Mouse (Mus musculus) skeletal muscle tissue, adult 2 months (tissue): ENCODE data around the gene Mga.

Experiments used
- DNase-seq: peaks from one replicate; pipeline ENCODE4 v3.0.0-alpha.2; 2012; ENCODE audit warnings: low read depth, low spot score

The Mga gene

DNA sequence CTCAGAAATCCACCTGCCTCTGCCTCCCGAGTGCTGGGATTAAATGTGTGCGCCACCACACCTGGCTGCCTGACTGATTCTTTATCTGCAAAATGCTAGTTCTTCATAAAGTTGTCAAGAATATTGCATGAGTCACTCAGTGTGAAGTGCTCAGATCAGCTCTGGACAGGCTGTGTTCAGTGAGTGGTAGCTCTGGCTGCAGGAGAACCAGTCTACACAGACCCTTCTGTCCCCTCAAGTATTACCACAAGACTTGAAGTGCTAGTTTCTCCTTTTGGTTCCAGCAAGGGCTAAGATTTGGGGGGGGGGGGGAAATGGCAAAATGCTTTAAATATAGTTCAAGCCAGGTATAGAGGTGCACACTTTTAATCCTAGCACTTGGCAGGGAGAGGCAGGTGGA, 90.4 kb downstream of the Mga start:
- no peak for DNase-seq

DNA sequence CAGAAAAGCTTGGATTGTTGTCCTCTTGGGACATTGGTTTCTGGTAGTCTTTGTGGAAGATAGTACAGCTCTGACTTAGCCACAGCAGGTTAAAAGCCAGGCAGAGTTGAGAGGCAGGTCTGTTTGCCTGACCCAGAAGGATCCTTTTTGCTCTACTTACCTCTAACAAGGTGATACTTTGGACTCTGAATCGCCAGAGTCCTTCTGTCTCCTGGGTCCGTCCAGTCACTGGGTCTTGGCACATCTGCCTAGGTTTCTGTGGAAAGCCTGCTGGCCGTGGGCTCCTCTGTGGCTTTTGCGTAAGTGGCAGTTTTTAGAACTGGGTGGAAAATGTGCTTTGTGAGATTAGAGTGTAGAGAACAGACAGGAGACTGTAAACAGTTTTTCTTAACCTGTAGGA, 91.9 kb downstream of the Mga start:
- DNase-seq = no peak

DNA sequence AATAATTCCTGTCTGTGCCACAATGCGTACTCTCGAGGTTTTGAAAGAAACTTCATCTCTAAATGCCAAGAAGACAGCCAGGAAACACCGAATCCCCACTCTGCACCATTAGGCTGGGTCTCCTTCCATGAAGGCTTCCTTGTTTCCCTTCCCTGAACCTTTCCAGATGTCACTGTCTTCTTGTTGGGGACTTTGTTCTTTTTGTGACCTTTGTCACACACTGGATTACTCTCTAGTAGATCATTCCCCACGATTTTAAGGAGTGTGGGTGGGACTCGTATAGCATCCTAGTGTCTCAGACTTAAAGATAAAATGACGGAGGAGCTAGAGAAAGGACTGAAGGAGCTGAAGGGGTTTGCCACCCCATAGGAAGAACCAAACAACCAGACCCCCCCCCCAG, 93.9 kb downstream of the Mga start:
- DNase-seq = no peak

DNA sequence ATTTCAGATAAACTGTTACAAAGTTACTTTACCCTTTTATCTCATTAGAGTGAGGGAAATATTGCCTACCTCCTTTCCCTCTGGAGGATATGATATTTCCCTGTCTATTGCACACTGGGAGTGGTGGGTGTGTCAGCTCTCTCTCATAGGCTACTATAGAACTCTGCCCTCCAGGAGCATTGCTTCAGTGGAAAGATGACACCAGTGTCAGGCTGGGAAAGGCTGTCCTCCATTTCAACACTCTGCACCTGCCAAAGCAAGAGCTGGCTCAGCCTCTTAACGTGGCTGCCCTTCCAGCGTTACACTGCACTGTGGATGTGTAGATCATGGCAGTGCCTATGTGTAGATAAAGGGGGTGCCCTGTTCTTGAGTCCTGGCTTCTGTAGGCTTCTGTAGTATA, 95.3 kb downstream of the Mga start:
- peak; percentile 73 for DNase-seq

DNA sequence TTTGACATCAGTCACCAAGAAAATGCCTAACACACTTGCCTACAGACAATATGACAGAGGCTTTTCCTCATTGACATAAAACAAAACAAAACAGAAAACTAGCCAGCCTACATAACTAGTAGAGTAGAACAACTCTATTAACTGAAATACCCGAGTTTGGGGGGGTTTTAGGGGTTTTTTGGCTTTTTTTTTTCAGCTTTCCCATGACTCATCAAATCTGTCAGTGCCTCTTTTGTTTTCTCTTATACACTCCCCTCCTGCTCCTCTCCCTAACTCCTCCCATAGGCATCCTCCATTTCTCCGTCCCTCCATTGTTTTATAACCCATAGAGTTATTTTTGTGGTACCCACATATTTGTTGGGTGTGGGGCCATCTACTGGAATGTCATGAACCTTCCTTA, 96.5 kb downstream of the Mga start:
- DNase-seq = no peak

DNA sequence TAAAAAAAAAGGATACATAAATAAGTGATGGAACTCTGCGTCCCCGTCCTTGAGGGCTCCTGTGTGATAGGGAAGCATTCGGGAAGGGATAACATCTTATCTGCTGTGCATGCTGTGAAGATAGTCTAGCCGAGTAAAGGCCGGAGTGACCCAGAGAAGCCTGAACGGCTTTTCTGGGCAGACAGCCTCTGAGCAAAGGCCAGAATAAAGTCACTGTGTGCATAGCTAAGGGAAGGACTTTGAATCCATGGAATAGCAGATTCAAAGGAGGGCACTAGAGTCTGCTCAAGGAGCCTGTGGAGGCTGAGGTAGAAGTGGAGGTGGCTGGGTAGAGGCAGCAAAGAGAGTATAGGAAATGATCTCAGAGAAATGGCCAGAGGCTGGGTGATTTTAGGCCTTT, 97.8 kb downstream of the Mga start:
- DNase-seq = no peak

DNA sequence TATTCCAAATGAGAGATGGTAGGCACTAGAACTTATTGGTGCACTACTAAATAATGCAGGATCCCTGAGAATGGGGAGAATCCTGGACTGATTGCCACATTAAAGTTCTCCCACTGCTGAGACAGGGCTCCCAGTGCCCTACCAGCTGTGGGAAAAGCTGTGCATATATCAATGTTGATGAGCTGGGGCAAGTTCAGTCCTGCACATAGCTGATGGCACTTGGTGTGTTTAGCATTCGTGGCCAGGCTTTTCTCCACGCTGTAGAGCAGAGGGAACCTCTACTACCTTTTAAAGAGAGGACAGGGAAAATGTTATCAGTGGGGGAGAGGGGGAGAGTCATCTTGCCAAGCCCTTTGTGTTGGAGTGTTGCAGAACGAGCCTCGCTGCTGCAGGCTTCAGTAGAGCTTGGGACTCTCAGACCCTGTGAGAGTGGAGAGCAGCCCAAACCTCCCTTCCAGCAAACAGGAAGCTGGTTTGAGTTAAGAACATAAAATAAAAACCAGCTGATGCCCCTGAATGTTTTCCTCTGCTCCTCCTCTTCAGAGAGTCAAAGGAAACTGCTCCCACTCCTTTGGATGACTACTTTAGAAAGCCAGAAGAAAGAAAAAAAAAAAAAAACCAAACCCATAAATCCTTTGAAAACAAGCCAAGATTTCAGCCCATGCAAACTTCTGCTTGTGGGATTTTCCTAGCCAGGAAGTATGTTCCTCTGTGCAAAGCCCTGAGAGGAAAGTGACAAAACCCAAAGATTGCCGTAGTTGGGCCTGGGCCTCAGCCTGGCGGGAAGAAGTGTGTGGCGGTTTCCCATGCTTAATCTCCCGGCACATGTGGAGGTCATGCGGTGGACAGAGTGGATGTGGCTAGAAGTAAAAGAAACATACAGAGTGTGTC, 98.6 kb downstream of the Mga start:
- peak; percentile 37 for DNase-seq

DNA sequence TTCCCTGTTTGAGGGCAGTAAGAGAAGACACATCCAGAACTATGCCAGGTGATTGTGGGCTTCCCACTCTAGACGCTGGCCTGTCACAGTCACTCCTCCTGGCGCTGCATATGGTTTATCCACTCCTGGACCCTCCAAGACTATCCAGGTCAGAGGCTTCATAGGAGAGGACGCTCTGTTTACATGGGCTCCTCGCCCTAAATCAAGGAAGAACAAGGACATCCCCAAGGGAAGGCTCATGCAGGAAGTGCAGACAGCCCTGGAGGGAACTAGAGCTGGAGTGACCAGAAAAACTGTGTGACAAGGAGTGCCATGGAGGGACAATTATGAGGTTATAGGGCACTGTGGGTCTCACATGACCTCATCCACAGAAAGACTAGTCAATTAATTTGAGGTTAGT, 100.3 kb downstream of the Mga start:
- DNase-seq = no peak

DNA sequence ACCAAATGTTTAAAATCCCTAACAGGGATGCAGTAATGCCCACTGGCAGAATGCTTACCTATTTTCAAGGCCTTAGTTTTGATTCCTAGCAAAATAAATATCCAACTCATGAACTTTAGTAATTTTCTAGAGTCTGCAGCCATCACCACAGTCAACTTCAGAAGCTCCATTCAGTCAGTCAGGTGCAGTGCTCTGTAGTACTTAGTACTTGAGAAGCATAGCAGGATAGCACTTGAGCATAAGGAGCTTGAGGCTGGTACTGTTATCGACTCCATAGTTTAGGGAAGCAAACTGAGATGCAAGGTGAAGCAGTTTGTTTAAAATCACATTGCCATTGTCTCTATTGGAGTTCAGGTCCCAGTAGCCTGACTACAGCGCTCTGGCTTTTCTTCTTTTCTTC, 102.7 kb downstream of the Mga start:
- DNase-seq = no peak

DNA sequence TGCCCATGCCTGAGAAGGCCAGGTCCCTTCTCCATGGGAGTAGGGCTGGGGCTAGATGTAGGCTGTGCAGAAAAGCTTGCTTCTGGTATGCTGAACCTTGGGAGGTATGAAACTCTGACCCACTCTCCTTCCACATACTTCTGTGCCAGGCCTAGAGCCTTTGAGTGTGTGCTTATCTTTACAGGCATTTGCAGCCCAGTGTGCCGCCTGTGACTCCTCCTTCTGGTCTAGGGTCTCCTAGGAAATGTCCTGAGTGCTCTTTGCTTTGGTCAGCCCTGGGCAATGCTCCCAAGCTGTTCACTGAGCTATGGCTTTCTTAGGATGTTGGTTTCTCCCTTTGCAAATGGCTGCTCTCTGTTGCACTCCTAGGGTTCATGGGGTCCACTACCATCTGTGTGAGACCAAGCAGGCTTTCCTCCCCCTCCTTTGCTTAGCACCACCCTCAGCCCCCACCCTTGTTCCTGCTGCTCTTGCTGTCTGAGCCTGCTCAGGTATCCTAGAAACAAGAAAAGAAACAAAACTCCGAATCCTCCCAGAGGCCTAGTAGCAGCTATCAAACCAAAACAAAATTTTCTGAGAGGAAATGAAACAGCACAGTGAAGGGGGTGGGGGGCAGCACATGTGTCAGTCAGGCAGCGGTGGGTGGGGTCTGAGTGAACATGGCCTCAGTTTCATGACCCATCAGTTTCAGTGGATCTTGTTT, 104.0 kb downstream of the Mga start:
- DNase-seq = no peak

DNA sequence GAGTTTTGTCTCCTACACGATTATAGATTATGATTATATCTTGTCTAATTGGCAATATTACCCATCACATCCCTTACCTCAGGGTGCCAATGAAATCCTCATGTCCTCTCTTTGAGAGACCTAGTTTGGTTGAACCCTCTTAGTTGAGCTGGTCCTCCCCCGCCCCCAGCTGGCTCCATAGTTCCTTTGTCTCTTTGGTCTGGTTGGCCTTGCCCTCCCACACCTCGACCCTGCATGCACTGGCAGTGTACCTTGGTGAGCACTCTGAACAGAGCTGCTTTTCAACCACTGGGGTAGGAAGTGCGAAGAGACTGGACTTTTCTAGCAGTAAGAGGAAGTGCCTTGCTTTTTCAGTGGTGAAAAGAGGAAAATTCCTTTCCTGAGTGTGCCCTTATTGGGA, 104.9 kb downstream of the Mga start:
- DNase-seq = no peak

DNA sequence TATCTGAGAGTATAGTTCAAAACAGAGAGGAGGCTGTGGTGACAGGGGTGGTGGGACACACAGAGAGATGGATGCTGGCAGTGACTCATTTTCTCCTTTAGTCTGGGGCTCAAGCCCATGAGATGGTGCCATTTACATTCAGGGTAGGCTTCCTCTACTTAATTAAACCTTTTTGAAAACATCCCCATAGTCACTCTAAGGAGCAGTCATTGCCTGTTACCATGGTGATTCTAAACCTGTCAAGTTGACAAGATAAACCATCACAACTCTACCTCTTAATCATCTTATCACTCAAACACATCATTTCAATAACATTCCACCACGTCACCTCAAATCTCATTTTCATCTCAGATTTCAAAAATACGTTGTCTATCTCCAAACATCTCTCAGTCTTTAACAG, 106.9 kb downstream of the Mga start:
- DNase-seq = no peak

DNA sequence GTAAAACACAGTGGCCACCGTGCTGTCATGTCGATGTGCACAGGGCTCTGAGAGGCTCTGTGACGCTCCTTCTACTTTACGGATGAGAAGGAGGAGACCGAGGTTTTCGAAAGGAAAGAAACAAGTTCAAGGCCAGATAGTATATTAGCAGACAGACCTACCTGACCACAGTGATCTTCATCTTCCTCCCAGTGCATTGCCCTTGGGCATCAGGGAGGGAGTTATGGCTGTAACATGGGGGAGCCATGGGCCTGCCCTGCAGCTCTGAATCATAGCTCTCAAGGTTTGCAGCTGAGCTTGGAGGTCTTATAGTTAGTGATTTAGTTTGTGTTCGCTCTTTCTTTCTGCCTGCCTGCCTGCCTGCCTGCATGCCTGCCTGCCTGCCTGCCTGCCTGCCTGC, 109.7 kb downstream of the Mga start:
- DNase-seq = no peak

DNA sequence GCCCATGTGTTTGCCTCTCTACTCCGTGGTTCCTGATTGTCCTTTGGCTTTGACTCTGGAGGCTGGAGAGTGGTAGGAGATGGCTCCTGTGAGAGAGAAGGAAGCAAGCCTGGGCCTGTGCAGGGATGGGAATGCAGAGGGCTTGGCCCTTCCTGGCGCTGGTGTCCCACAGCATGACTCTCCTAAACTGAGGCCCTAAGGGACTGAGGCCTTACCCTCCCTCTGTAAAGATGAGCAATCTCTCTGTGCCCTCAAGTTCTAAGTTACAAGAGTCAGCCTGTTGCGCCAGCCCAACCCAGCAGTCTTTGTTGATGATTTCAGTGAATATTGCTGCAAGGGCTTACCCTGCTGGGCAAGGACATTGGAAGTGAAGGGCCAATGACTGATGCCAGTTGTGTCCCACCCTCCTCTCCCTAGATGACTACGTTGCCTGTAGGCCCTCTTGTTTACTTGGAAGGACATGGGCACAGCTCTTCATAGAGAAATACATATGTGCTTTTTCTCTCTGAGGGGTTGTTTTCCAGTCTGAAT, 110.7 kb downstream of the Mga start:
- no peak for DNase-seq

DNA sequence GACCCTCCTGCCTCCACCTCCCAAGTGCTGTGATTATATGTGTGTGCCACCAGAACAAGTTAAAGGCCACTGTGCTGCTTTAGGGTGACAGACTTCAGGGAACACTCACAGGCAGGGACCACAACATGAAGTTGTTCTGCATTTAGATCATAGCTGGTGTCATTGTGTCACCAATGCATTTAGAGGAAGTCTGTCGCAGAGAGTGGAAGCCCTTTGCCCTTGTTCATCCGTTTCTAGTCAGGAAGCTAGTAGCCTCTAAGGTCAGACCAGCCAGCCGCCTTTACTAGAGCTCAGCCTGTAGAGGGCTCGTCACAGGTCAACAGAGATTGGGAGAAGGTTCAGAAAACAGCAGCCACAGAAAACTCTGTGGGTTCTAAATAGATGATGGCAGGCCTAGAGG, 111.6 kb downstream of the Mga start:
- no peak for DNase-seq

DNA sequence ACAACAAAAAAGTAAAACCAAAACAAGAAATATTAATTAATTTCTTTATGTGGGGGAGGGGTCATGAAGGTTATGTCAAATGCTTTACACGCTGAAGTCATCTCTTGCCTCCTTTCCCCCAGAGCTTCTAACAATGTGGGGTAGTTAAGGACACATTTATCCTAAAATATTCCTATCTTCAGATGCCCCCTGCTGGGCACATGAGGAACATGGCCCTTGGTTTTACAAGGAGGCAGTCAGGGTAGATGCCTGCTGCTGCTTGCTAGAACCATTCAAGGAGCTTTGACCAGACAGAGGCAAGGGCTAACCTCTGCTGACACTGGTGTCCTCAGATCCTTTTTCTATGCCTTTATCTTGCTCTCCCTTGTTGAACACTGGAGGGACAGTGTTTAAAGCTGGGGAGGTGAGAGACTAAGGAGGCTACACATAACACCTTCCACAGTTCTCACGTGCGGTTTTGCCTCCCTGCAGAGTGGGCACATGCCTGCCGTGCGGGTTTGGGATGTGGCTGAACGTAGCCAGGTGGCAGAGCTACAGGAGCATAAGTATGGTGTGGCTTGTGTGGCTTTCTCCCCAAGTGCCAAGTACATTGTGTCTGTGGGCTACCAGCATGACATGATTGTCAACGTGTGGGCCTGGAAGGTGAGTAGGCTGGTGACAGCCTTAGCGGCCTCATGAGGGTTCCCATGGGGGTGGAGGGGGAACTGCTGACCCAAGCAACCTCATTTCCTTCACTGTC, 114.6 kb downstream of the Mga start:
- peak; percentile 61 for DNase-seq

DNA sequence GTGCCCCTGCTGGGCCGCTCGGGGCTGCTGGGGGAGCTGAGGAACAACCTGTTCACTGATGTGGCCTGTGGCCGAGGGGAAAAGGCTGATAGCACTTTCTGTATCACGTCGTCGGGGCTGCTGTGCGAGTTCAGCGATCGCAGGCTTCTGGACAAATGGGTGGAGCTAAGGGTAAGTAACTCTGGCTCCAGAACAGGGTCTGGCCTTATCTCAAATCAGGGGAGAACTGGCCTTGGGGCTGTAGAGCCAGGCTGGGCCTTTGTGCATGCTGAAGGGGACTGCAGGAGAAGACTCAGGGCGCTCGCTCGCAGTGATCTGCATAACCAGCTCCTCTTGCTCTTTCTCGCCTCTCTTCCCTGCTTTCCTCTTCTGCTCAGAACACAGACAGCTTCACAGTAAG, 115.9 kb downstream of the Mga start:
- DNase-seq = no peak

DNA sequence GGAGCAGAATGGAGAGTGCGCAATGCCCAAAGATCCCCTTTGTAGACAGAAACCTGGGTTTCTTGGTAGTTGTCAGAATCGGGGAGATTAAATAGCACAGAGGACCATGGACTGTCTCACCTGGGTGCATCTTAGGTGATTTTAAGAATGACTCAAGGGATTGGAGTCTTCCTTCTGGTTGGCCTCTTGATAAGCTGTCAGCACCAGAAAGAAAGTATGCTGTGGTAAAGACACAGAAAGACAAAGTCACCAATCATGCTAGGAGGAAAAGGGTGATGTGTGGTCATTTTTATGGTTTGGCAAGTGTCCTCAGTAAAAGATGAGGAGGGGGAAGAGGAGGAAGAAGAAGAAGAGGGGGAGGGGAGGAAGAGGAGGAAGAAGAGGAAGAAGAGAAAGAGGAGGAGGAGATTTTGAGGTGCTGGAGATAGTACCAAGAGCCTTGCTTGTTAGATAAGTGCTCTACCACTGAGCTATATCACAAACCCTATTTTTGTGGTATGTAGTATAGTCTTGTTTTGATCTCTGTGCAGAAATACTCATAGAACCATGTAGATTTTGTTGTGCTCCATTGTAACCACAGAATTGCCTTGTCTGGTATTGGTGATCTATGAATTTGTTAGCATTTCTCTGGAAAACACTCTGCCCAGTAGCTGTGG, 116.9 kb downstream of the Mga start:
- no peak for DNase-seq

DNA sequence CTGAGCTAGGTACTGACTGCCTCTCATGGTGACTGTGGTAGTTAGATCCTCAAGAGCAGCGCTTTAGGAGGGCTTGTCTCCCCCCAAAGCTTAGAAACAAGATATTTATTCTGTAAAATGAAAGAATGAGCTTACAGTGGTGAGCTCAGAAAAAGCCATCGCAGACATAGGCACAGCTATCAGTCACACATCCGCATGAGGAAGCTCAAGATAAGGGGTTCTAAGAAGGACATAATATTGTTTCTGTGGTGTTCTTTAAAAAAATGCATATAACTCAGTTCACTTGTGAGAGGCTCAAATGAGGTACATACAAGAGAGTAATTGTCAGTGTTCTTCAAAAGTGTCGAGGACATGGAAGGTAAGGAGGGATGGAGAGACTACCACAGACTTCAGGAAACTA, 118.9 kb downstream of the Mga start:
- no peak for DNase-seq

DNA sequence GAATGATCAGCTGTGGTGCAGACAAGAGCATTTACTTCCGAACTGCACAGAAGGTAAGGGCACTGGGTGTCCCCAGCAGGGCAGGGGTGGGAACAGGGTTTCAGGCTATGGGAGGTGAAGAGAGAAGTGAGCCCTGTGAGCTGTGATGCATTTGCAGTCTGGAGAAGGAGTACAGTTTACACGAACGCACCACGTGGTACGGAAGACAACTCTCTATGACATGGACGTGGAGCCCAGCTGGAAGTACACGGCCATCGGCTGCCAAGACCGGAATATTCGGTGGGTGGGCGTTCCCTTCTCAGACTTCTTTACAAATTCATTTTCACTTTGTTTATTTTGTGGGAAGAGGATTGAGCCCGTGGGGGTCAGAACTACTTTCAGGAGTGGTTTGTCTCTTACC, 120.6 kb downstream of the Mga start:
- DNase-seq = no peak
